Mouse (Mus musculus): ENCODE measurements at regions not wholly inside any gene's neighbourhood (a gene's known extent, or its start where the extent isn't known, plus 50 kb on each side); places are given as distances from the start of the nearest gene placed in this dataset.
"Not testable (repeated sequence)": the region's sequence is repeated elsewhere in the genome, so short reads cannot be mapped to it uniquely, and the experiment has no call there.

DNA sequence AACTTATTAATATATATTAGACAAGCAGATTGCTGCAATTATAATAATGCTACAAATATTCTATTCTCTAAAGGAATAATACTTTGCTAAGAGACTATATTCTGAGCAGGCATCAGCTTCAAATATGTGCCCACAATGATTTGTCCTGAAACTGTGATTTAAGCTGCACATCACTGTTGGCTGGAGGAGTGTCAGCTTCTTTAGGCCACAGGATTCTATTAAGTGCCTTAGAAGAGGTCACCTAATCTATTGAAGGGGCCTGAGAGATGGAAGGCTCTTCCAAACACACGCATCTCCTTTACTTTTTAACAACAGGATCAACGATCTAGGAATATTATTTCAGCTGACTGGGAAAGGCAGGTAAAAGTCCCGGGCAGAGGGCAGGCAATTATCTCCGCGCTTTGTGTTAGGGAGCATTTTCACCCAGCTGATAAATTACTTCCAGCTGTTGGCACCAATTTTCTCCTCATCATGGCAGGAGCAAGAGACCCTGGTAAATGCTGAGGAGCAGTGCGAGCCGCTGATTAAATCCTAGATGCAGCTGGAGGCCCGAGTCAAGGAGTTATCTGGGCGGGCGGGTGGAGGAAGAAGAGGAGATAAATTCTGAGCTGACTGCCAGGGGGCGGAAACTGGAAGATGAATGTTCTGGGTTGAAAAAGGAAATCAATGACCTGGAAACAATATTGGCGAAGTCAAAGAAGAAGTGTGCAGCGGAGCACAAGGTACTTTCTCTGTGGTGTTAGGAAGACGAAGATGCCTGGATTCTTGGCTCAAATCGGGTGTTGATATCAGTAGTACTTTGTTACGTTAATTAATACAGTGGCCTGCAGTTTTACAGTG, 290.9 kb upstream of the Ift57 start:
- DNase-seq (ENCODE audit: extremely low spot score in 1 of 2, low spot score in 1 of 2): no peak

DNA sequence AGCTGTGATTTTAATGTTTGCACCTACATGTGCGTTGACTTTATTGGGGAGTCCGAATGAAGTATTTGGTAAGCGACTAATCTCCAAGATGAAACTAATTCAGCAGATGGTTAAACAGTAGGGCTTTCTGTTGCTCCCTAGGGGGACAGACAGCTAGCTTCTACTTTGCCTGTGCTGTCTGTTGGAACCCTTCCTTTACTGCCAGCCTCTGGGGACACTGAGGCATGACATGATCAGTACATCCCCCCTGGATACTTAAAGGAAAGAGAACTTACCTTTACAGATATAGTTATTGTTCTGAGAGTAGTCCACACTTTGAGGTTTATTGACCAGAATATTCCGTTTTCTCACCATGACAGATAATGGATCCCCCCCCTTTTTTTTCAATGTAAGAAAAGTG, 289.8 kb upstream of the Ift57 start:
- no peak for DNase-seq (ENCODE audit: extremely low spot score in 1 of 2, low spot score in 1 of 2)

DNA sequence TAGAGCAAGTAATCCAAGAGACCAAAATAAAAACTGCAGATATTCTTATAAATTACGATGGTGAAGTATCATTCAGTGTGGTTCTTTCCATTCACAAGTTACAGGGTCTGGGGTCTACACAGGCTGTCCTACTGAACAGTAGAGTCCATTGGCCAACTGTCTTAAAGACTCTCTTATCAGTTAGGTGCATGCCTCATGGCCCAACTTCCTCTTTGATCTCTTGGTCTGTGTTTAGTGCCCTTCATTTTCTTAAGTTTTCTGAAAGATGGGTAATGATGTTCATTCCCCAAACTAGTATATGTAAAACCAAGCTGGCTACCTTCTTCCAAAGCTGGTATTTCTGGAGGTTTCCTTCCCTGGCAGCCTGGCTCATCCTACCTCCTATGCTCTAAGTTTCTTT, 268.7 kb upstream of the Ift57 start:
- no peak for DNase-seq (ENCODE audit: extremely low spot score in 1 of 2, low spot score in 1 of 2)

DNA sequence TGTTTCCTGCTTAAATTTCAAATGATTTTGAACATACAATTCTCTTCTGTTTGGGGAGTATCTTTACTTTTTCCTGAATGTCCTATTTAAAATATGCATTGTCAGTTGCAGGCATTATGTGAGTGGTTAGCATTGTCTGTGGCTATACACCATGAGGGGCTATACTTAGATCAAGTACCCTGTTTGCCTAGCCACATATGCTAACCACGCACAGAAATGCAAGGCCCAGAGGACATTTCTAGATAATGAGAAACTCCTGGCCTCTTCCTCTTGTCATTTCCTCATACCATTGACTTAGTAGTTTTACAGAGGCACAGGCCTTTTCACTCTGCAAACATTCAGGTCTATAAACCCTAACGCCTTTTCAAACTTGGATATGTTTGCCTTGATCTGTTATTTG, 267.1 kb upstream of the Ift57 start:
- no peak for DNase-seq (ENCODE audit: extremely low spot score in 1 of 2, low spot score in 1 of 2)

DNA sequence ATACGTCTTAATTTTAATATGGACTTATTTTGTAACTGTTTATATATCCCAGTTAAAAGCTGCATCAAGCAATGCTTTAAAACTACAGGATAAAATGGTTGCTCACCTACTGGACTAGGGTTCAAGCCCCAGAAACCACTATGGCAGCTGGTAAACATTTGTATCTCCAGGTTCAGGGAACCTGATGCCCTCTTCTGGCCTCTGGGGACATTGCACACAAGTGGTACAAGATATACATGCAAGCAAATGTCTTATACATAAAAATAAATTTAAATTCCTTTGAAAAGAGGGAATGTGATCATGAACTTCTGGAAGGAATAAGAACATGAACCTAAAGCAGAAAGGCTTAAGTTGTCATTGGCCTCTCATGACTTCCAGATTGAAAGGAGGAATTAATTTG, 257.8 kb upstream of the Ift57 start:
- no peak for DNase-seq (ENCODE audit: extremely low spot score in 1 of 2, low spot score in 1 of 2)

DNA sequence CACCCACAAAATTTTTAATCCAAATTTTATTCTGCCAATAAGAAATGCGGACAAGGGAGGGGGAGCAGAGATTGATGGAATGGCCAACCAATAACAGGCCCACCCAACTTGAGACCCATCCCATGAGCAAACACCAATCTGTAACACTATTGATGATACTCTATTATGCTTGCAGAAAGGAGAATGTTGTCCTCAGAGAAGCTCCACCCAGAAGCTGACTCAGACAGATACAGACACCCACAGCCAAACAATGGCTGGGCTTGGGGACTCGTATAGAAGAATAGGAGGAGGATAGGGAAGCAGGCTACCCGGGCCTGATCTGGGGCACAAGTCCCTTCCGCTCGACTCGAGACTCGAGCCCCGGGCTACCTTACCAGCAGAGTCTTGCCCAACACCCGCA, 251.7 kb upstream of the Ift57 start:
- not testable (repeated sequence) for DNase-seq (ENCODE audit: extremely low spot score in 1 of 2, low spot score in 1 of 2)

DNA sequence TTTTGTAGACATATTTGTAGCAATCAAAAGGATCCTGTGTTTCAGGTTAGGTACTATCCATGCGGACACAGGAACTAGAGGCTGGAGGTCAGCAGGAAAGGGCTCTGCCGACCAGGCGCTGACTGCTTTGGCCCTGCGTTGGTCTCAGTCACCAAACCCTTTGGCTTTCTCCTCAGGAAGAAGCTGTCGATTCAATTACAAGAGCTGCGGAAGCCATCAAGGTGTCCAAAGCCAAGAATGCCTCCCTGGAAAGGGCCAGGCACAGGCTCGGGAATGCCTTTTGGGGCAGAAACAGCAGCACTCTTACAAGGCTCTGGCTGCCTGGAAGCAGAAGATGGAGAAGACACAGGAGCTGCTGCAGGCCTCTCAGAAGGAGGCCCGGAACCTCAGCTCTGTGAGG, 205.2 kb upstream of the Ift57 start:
- no peak for DNase-seq (ENCODE audit: extremely low spot score in 1 of 2, low spot score in 1 of 2)

DNA sequence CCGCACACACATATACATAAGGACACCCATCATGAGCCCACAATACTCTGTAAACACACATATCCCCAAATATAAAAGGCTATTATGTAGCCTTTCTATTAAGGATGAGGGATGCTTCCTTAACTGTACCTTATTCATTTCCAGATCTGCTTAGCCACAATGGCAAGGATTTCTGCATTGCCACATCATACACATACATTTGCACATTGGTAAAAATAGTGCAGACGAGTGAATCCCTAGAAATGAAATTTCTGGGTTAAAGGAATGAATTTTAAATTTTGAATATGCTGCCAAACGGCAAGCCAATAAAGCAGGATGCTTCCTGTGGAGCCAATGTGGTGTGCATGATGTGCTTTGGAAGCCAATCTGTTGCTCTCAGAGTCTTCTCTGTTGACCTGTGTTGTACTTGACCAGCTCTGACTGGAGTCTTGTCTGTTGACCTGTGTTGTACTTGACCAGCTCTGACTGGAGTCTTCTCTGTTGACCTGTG, 201.5 kb upstream of the Ift57 start:
- peak in 1 of 2 experiments; percentile 37 for DNase-seq (ENCODE audit: extremely low spot score in 1 of 2, low spot score in 1 of 2)

DNA sequence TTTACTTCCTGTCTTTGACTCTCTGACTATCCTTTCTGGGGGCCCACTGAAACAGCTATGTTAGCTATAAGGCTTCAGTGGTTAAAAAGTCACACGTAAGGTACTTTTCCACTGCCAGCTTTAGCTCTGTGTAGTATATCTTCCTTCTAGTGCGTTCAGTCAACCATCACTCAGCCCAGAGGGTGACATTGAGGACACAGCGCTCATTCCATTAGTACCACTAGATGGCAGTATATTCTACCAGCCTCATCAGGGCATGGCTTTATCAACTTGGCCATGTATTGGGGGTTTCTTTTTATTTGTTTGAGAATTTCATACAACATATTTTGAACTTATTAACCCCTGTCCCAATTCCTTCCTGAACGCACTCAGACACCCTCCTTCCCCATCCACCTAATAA, 198.2 kb upstream of the Ift57 start:
- peak in 1 of 2 experiments; percentile 79 for DNase-seq (ENCODE audit: extremely low spot score in 1 of 2, low spot score in 1 of 2)

DNA sequence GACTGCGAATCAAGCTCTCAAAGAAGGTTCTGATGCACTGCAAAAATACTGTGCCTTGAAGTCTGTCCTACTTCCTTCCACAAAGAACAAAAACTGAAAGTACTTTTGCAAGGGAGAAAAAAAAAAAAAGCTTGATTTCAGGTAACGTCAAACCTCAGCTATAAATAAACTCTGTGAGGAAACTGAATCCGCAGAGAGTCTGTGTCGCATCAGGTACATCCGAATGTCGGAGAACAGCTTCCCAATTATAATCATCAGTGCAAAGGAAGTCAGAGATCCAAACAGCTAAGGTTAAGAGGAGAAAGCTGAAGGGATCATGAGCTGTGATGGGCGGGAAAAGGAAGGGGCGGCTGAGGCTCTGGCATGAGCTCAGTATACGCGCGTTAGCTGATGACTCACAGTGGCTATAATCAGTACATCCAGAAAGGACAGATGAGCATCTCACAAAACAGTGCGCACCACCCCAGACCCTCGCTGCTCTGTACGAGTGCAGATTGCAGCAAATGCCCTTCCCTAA, 195.1 kb upstream of the Ift57 start:
- DNase-seq (ENCODE audit: extremely low spot score in 1 of 2, low spot score in 1 of 2): peak in 1 of 2 experiments; percentile 70

DNA sequence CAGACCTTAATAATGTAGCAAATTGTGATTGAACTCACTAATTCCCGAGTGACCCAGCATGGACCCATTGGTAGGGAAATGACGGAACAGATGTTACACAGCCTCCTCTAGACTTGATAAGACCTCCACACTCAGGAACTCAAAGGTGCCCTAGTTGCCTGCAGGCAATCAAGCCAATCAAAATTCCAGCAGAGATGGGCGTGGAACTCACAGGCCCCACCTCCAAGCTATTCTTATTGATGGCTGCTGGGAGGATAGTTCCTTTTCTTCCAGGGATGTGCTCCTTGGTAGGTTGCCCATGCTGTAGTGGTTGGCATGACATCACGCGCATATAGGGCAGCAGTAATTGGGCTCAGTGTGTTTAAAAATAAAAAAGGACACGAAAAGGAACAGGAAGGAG, 194.4 kb upstream of the Ift57 start:
- DNase-seq (ENCODE audit: extremely low spot score in 1 of 2, low spot score in 1 of 2): no peak

DNA sequence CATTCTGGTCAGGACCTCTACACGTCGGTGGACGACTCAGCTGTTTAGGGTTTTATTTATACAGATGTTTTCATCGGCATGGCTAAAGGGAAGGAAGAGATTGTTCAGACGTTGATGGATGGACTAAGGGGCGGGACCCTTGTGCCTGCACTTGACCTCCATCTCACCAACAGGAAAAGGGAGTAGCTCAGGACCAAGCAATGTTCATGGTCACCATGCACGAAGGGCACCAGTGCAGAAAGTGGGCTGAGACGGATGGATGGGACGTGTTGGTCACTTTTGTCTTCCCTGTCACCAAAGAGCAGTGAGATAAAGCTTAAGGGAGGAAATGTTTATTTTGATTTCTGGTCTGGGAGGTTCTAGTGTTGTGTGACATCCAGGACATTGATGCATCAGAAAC, 193.8 kb upstream of the Ift57 start:
- DNase-seq (ENCODE audit: extremely low spot score in 1 of 2, low spot score in 1 of 2): no peak

DNA sequence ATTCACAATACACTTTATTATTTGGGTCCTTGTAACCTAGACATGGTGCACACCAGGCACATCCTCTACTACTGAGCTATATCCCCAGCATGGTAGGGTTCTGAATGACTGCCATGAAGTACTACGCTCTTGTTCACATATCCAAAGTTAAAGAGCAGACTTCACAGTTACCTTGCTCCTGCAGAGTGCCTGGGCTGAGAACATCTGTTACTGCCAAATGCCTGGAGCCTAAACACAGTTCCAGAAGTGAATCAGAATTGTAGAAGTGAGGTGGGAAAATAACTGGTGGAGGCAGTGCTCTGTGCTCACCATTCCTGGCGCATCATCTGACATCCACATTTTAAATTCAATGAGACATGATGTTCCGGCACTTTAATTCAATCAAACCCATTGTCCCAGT, 180.2 kb upstream of the Ift57 start:
- peak; percentile 66 to 68 for DNase-seq (ENCODE audit: extremely low spot score in 1 of 2, low spot score in 1 of 2)

DNA sequence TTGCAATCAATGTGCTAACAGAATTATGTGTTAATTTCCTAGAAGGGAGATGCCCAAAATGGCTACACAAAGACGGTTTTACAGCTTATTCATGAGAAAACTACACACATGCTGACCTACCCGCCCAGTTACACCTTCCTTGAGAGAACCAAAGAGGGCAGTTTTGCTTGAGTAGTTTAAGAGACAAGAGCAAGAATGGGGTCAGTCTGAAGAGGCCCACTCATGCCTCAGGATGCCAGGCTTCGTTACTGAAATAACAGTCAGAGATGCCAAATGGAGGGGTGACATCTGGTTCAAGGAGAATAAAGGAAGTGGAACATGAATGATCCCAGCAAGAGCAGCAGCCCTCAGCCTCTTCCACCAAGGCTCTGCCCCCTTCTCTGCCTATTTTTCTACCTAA, 178.6 kb upstream of the Ift57 start:
- DNase-seq (ENCODE audit: extremely low spot score in 1 of 2, low spot score in 1 of 2): no peak

DNA sequence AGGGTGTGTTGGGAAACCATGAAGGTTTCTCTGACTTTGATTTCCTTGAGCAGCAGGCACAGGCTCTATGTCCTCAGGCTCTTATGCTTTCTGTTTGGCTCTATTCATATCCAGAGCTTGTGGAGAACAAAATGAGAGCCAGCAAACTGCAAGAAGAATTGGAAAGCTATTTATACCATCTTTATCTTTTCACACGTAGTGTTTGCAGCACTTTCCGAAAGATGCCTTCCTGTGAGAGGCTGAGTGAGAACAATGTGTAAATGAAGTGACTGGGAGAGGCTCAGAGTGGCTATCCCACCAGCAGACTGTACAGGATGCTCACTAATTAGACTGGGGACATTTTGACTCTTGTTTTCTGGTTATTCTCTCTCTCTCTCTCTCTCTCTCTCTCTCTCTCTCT, 177.3 kb upstream of the Ift57 start:
- peak in 1 of 2 experiments; percentile 37 for DNase-seq (ENCODE audit: extremely low spot score in 1 of 2, low spot score in 1 of 2)

DNA sequence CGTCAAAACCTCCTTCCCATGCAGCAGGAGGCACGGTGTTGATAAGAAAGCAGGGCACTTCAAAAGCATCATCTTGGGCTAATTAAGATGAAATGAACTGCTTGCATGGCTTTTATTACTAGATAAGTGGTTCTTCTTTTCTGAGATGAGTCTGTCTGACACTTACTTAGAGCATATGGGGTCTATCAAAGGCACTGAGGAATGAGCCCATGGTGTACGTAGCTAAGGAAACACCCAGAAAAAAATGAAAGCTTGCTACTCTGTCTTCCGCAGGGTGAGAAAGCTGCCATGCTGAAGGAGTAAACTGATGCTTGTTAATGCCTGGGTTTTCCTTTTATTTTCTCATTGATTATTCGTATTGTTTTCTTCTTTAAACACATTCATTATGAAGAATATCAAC, 176.5 kb upstream of the Ift57 start:
- no peak for DNase-seq (ENCODE audit: extremely low spot score in 1 of 2, low spot score in 1 of 2)

DNA sequence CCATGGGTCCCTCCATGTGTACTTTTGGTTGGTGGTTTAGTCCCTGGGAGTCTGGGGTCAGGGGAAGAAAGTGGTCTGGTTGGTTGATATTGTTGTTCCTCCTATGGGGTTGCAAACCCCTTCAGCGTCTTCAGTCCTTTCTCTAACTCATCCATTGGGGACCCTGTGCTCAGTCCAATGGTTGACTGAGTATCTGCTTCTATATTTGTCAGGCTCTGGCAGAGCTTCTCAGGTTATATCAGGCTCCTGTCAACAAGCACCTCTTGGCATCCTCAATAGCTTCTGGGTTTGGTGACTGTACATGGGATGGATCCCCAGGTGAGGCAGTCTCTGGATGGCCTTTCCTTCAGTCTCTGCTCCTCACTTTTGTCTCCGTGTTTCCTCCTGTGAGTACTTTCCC, 170.4 kb upstream of the Ift57 start:
- not testable (repeated sequence) for DNase-seq (ENCODE audit: extremely low spot score in 1 of 2, low spot score in 1 of 2)

DNA sequence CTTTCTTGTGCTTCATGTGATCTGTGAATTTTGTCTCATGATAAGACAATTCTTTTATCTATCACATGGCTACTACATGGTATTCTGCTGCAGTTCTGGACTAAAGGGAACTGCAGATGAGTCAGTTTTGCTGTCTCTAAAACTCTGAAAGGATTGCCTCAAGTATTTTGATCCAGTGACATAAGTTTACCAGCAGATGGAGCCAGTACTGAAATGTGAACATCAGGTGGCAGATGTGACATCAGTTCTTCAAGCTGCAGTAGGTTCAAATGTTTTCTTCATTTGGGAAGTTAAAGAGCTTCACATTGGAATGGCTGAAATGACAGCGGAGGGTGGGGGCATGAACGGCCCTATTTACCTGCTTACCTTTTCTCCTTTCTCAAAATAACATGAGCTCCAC, 170.0 kb upstream of the Ift57 start:
- peak in 1 of 2 experiments; percentile 49 for DNase-seq (ENCODE audit: extremely low spot score in 1 of 2, low spot score in 1 of 2)

DNA sequence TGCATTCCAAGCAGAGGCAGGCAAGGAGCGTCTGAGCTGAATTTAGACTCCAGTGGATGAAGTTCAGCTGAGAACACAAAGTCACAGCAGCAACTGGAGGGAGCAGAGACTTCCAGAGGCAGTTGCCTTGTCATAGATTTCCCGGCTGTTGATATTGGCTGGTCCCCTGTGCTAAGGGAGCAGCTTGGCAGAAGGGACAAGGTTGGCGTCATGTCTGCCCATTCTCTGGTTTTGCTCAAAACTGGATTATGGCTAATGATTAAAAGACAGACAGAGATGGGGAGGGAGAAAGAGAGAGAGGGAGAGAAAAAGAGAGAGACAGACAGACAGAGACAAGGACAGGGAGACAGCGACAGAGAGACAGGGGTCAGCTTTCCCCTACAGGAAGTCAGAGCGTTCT, 169.0 kb upstream of the Ift57 start:
- no peak for DNase-seq (ENCODE audit: extremely low spot score in 1 of 2, low spot score in 1 of 2)

DNA sequence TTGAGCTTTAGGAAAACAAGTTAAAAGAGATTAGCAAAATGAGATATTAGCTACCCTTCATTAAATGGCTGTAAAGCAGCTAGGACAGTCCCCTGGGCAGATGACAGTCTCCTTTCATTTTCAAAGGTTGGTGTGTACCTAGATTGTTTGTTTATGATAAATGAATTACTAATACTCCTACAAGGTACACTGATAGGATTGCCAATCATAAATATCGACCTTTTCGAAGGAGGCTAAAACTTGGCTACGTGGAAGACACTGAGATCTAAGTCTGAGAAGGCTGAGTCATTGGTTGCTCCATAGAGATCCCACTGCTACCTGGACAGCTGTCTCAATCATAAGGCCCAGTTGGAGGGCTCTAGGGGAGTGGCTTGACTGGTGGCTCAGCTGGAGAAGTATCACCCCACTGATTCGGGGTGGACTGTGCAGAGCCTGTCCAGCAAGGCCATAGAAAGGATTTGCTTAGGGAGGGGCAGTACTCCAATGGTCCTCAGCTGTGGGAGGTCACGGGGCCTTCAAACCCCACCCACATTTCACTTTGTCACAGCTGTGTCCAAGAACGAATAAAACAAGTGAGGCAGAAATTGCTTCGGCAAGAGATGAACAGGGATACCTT, 166.9 kb upstream of the Ift57 start:
- no peak for DNase-seq (ENCODE audit: extremely low spot score in 1 of 2, low spot score in 1 of 2)

DNA sequence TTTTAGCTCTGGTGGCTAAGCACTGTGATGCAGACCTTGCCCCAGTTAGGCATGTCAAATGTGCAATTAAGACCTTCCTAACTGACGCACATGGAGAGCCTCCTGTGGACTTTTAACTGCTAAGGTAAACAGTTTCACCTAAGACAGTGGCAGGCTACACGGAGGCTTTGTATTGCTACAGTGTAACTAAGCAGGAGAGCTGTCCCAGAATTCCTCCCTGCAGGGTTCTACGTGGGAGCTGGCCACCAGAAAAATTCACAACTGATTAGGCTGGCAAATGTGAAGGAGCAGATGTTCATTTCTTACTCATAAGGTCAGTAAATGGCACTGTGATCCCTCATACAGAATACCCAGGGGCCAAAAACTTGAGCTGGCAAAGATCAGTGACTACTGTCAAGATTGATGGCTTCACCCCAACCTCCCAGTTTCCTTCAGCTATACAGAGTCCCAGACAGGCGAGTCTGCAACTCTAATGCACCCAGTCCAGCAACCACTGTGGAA, 165.5 kb upstream of the Ift57 start:
- no peak for DNase-seq (ENCODE audit: extremely low spot score in 1 of 2, low spot score in 1 of 2)

DNA sequence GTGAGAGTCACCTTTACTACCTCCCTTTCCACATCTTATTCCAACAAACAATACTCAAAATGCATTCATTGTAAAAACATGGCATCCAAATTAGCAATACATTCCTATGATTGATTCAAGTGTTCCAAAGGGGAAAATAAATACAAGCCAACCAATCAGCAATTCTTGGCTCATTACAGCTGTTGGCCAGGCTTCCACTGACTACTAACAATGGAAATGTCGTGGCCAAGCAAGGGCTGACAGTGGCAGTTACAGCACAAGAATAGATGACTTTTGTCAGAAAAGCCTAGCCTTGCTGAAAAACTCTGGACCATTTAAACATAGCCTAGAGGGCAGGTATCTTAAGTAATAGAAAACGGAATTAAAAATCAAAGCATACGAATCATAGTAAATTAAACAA, 148.8 kb upstream of the Ift57 start:
- DNase-seq (ENCODE audit: extremely low spot score in 1 of 2, low spot score in 1 of 2): no peak

All from frontal cortex, adult 2 months (tissue).